Mouse (Mus musculus) midbrain, embryonic 10.5 days (tissue): ENCODE results near the gene Dlg2. TPM values are rescaled to one million over a fixed set of nuclear protein-coding genes. Genes with fewer than 3 reads are reported as not detected.

ENCODE experiments used
- DNase-seq: peaks from one replicate; pipeline ENCODE4 v3.0.0-alpha.2; 2017; ENCODE audit warnings: low spot score
- H3K27ac ChIP-seq: fragments of 300-500 bp; sonication (generic); replicated peaks from 2 replicates; pipeline ENCODE4 v1.5.1; 2016; ENCODE audit warnings: mild to moderate bottlenecking
- H3K27me3 ChIP-seq: fragments of 300-500 bp; sonication (generic); 2 replicates; pipeline ENCODE4 v1.6.1; 2016; ENCODE audit warnings: low read depth, mild to moderate bottlenecking; ENCODE audit not compliant: poor library complexity, severe bottlenecking
- H3K36me3 ChIP-seq: fragments of 300-500 bp; sonication (generic); 2 replicates; pipeline ENCODE4 v1.6.1; 2016; ENCODE audit warnings: mild to moderate bottlenecking, moderate library complexity
- H3K4me1 ChIP-seq: fragments of 300-500 bp; sonication (generic); 2 replicates; pipeline ENCODE4 v1.6.1; 2016
- H3K4me3 ChIP-seq: fragments of 300-500 bp; sonication (generic); 2 replicates; pipeline ENCODE4 v1.5.1; 2016; ENCODE audit warnings: mild to moderate bottlenecking, moderate library complexity
- H3K9me3 ChIP-seq: fragments of 300-500 bp; sonication (generic); replicated peaks from 2 replicates; pipeline ENCODE4 v1.6.1; 2016; ENCODE audit warnings: mild to moderate bottlenecking
- WGBS: fragments of 180-500 bp; shearing (Covaris S2); methylation state at CpG from one replicate; pipeline ENCODE4 v1.1.7; 2016; 5-methylcytosine and 5-hydroxymethylcytosine counted together
- polyA plus RNA-seq: library from polyadenylated mRNA; unstranded; fragments of >200 nt; fragmentation: Nextera tagmentation; extraction: Ambion mirVana; gene quantifications from 2 replicates; pipeline ENCODE4 v1.2.1, GENCODE M21; 2016

Gene Dlg2
- polyA plus RNA-seq, 1 experiment from 2014 or later: 1.1 TPM

DNA sequence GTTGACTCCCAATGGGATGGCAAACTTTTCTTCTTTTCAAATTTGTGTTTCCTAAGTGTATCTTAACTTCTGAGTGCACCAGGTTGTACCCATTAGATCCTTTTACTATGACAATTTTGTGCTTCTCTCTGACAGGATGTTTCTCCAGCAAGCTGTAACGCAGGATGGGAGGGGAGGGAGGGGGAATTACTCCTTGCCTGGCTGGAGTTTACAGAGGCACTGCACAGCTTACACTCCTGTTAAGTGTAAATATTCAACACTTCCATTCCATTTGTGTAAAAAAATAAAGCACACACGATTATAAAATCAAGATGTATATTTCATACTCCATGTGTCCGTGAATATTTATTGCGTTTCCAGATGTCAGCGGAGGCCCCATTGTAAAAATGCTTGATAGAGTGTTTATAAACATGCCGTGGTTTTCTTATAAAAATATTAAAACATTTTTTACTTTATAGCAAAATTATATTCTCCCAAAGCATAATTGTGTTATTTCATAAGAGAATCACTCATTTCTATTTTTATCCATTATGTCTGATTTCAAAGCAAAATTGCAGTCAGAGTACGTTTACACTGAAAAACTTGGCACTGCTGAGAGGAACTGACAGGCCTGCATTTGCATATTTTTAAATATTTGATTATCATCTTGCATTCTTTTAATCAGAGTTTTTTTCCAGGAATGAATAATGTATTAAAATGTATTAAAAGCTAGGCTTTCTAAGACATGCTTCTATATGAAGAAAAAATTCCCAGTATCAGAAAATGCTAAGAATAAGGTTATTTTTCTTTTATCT lies 1972.5 kb downstream of the Dlg2 start:
- Histone ChIP-seq H3K9me3 (no peaks in the 10 kb centered on the region), H3K36me3 (no peaks in the 10 kb centered on the region), H3K27me3 (no peaks in the 10 kb centered on the region), H3K27ac (no peak overlapping the region), H3K4me3 (no peak overlapping the region), H3K4me1 (no peaks in the 10 kb centered on the region)
- DNase-seq: no peak
- 85% methylated on average over 7 of the region's 7 CpGs for WGBS

DNA sequence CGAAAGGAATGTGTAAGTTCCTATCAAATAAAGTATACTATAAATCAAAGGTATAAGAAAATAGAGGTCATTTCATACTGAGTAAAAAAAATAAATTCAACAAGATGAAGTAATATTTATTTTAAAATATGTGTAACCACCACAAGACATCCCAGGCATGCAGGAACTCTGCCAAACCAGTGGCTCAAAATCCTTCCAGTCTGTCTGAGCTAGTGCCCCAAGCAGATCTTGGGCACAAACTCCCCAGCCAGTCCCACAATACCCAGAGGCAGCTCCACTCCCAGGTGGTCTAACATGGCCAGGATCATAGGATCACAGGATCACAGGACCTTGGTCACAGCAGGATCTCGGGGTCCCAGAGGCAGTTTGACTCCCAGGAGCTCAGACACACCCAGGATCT lies 1977.7 kb downstream of the Dlg2 start:
- no peak overlapping the region for H3K4me3 ChIP-seq
- H3K36me3 ChIP-seq: no peaks in the 10 kb centered on the region
- no peak for DNase-seq
- no peaks in the 10 kb centered on the region for H3K27me3 ChIP-seq
- no peaks in the 10 kb centered on the region for H3K4me1 ChIP-seq
- H3K27ac ChIP-seq: no peak overlapping the region
- WGBS: 82% methylated on average over 2 of the region's 2 CpGs
- no peaks in the 10 kb centered on the region for H3K9me3 ChIP-seq

DNA sequence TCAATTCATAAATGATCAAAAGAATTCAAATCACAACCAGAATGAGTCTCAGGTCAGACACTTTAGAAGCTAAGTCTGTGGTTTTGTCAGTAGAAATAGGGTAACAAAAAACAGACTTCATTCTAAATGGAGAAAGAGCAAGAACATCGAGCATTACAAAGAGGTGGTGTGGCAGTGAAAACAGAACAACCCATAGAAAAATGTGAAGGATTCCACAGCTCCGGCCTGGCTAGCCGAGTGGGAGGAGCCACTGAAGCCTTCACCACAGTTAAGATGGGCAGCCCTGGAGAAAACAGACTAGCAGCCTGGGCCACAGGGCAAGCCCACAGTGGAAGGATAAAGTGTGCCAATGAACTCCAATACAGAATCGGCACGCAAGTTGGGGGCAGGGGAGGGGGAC lies 1979.5 kb downstream of the Dlg2 start:
- Histone ChIP-seq H3K4me1 (no peaks in the 10 kb centered on the region), H3K36me3 (no peaks in the 10 kb centered on the region), H3K4me3 (no peak overlapping the region), H3K9me3 (no peaks in the 10 kb centered on the region), H3K27me3 (no peaks in the 10 kb centered on the region), H3K27ac (no peak overlapping the region)
- DNase-seq: no peak
- 66% methylated on average over 5 of the region's 5 CpGs for WGBS

DNA sequence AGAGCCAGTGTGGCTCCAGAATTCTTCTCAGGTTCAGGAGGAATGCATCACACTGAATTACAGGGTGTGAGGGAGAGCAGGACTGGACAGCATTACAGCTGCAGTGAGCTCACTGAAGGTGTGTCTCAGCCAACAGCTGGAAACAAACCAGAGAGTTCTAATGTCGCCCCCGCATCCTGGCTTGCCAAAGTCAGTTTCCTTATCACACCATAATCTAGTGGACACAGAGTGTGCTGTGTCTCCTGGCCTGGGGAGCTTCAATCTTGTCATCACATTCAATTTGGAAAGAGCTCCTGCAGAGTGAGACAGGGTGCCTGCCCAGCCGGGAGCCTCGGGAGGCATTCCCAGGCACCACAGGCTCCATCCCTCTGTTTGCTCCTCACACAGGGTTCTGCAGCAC lies 1981.3 kb downstream of the Dlg2 start:
- Histone ChIP-seq H3K27me3 (no peaks in the 10 kb centered on the region), H3K27ac (no peak overlapping the region), H3K36me3 (no peaks in the 10 kb centered on the region), H3K4me3 (no peak overlapping the region), H3K9me3 (no peaks in the 10 kb centered on the region), H3K4me1 (no peaks in the 10 kb centered on the region)
- DNase-seq: no peak
- 48% methylated on average over 4 of the region's 4 CpGs for WGBS

DNA sequence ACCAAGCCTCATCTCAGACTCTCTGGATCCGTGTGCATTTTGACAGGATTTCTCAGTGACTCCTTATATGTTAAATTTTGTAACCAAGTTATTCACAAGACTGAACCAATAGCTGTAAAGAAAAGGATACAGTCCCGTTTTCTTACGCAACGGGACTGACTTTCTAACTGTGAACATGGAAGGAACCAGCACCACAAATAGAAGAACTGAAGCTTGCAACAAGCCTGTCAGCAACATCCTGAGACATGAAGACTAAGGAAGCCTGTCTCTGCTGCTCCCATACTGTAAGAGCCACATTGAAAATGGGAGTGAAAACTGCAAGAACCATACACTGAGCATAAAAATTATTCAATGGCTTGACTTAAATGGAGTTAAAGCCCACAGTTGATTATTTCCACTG lies 1981.8 kb downstream of the Dlg2 start:
- H3K27ac ChIP-seq: no peak overlapping the region
- H3K4me1 ChIP-seq: no peaks in the 10 kb centered on the region
- H3K27me3 ChIP-seq: no peaks in the 10 kb centered on the region
- no peaks in the 10 kb centered on the region for H3K36me3 ChIP-seq
- 84% methylated on average over 4 of the region's 4 CpGs for WGBS
- no peak for DNase-seq
- H3K9me3 ChIP-seq: no peaks in the 10 kb centered on the region
- H3K4me3 ChIP-seq: no peak overlapping the region

DNA sequence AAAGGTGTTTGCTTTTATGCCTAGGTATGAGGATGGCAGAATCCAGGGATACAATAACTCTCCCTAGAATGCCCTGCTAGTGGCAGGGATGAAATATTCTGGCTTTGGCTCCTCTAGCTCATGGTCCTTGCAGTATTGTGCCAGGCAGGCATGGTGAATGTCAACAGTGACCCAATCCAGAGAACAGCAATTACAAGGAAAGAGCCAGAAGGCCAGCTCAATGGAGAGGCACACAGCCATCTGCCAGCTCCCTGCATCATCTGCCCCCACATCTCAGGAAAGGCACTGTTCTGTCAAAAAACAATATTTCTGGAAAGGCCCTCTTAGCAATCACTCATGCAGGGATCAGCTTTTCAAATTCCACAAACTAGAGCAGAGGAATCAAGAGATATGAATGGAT lies 1984.1 kb downstream of the Dlg2 start:
- Histone ChIP-seq H3K9me3 (no peaks in the 10 kb centered on the region), H3K27ac (no peak overlapping the region), H3K4me3 (no peak overlapping the region), H3K4me1 (no peaks in the 10 kb centered on the region), H3K27me3 (no peaks in the 10 kb centered on the region), H3K36me3 (no peaks in the 10 kb centered on the region)
- DNase-seq: no peak

DNA sequence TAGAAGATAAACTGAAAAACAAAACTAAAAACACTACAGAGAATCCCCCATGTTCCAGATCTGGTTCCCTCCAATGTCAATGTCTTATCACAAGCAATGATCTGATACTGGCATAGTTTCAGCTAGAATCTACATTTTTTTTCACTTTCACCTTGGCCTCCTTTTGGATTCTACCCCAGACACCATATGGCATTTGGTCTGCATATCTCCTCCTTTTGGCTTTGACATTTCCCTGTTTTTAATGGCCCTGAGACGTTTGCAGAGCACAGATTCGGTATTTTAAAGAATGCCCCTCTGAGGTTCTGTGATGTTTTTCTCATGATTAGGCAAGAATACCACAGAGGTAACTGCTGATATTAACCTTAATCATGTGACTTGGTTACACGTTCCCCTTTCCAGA lies 1984.8 kb downstream of the Dlg2 start:
- H3K27me3 ChIP-seq: no peaks in the 10 kb centered on the region
- DNase-seq: no peak
- H3K36me3 ChIP-seq: no peaks in the 10 kb centered on the region
- H3K4me1 ChIP-seq: no peaks in the 10 kb centered on the region
- WGBS: 79% methylated on average over 3 of the region's 3 CpGs
- H3K9me3 ChIP-seq: no peaks in the 10 kb centered on the region
- H3K27ac ChIP-seq: no peak overlapping the region
- H3K4me3 ChIP-seq: no peak overlapping the region

DNA sequence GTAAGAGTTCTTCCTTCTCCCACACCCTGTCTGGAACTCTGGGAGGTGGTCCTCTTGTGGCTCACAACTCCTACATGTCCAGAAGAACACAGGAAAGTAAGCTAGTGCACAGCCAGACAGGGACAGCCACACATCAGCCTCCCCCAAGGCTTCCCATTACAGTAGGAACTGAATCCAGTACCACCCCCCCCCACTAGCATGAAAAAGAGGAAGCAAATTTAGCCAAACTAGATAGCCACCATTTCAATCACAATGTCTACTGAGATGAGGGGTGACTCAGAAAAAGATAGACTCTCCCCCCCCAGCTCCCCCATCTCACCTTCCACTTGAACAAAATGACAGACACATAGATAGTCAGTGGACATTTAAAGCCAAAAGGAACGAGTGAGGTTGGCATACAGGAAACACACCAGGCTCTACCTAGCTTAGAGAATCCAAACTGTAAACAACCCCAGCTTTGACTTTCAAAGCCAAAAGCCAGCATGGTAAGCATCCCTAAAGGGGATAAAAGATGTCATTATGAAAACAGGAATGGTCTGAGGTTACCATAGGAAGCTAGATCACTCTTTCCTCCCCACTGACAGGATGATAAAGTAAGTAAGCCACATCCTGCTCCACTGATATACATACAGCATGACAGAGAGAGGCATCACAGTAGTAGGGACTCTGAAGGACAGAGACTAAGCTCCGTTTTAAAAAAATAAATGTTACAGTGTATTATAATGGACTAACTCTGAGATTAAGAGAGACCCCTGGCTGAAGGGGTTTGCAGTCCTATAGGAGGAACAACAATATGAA lies 1986.8 kb downstream of the Dlg2 start:
- Histone ChIP-seq H3K36me3 (no peaks in the 10 kb centered on the region), H3K4me3 (no peak overlapping the region), H3K9me3 (no peaks in the 10 kb centered on the region), H3K4me1 (no peaks in the 10 kb centered on the region), H3K27ac (no peak overlapping the region), H3K27me3 (no peaks in the 10 kb centered on the region)
- DNase-seq: no peak
- WGBS: 87% methylated on average over 2 of the region's 2 CpGs

DNA sequence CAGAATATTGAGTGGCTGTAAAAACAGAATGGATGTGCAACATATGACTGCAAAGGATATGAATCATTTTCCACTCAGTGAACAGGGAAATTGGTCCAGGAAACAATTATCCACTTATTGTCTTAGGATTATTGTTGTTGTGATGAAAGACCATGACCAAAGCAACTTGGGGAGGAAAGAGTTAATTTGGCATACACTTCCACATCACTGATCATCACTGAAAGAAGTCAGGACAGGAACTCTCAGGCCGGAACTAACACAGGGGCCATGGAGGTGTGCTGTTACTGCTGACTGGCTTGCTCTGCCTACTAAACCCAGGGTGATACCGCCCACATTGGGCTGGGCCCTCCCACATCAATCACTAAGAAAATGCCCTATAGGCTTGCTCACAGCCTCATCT lies 1987.8 kb downstream of the Dlg2 start:
- Histone ChIP-seq H3K27me3 (no peaks in the 10 kb centered on the region), H3K4me1 (no peaks in the 10 kb centered on the region), H3K27ac (no peak overlapping the region), H3K4me3 (no peak overlapping the region), H3K36me3 (no peaks in the 10 kb centered on the region), H3K9me3 (no peaks in the 10 kb centered on the region)
- no peak for DNase-seq
- 58% methylated on average over 2 of the region's 2 CpGs for WGBS

DNA sequence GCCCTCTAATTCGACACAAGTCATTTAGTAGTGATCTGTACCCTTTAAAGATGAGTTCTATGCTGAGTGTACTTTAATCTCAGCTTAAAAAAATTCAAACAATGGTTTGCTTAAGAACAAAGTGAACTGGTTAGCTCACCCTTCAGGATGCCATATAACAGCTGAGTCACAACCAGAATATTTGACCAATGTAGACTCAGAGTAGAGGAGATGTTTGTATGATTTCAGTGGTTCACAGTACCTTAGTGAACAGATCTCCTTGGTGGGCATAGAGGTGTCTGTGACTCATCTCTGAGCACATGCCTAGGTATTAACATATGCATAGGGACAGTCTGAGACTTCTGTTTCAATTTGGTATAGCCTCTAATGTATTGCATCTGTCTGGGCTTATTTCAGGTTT lies 2002.7 kb downstream of the Dlg2 start:
- WGBS: 77% methylated on average over 1 of the region's 1 CpGs
- DNase-seq: no peak
- Histone ChIP-seq H3K27me3 (no peaks in the 10 kb centered on the region), H3K36me3 (no peaks in the 10 kb centered on the region), H3K9me3 (no peaks in the 10 kb centered on the region), H3K4me3 (no peak overlapping the region), H3K27ac (no peak overlapping the region), H3K4me1 (no peaks in the 10 kb centered on the region)

DNA sequence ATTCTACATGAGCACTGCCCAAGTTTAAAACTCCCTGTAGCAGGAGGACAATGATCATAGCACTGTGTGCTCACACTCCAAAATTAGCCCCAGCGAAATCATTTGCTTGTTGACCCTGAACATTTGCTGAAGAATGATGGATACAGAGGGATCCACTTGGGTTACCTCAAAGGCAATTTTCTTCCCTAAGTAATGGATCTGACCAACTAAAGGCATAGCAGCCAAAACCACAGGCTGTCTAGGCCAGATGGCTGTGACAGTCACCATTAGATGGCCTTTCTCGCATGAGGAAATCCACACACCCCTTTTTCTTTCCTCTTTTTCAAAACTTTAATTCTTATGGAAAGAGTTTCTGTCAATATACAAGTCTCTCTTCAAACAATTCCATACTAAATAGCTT lies 2003.3 kb downstream of the Dlg2 start:
- DNase-seq: no peak
- Histone ChIP-seq H3K36me3 (no peaks in the 10 kb centered on the region), H3K27me3 (no peaks in the 10 kb centered on the region), H3K9me3 (no peaks in the 10 kb centered on the region), H3K27ac (no peak overlapping the region), H3K4me3 (no peak overlapping the region), H3K4me1 (no peaks in the 10 kb centered on the region)
- 92% methylated on average over 2 of the region's 2 CpGs for WGBS

DNA sequence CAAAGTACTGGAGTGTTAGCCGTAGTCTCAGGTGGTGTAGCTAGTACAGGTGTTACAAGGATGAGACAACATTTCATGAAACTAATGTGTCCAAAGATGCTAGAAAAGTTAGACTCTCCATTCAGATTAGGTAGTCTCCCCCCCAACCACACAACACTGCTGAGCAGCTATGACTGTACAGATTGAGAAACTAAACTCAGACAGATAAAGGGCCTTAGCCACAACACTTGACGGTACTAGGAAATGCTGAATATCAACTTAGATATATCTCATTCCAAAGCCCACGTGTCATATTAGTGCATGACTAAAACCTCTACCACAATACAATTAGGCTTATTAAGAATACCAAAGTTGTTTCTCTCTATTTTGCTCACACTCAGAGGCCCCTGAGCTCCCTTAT lies 2006.9 kb downstream of the Dlg2 start:
- no peak for DNase-seq
- H3K9me3 ChIP-seq: no peaks in the 10 kb centered on the region
- no peaks in the 10 kb centered on the region for H3K36me3 ChIP-seq
- H3K4me1 ChIP-seq: no peaks in the 10 kb centered on the region
- WGBS: 88% methylated on average over 3 of the region's 3 CpGs
- no peak overlapping the region for H3K4me3 ChIP-seq
- no peaks in the 10 kb centered on the region for H3K27me3 ChIP-seq
- H3K27ac ChIP-seq: no peak overlapping the region

DNA sequence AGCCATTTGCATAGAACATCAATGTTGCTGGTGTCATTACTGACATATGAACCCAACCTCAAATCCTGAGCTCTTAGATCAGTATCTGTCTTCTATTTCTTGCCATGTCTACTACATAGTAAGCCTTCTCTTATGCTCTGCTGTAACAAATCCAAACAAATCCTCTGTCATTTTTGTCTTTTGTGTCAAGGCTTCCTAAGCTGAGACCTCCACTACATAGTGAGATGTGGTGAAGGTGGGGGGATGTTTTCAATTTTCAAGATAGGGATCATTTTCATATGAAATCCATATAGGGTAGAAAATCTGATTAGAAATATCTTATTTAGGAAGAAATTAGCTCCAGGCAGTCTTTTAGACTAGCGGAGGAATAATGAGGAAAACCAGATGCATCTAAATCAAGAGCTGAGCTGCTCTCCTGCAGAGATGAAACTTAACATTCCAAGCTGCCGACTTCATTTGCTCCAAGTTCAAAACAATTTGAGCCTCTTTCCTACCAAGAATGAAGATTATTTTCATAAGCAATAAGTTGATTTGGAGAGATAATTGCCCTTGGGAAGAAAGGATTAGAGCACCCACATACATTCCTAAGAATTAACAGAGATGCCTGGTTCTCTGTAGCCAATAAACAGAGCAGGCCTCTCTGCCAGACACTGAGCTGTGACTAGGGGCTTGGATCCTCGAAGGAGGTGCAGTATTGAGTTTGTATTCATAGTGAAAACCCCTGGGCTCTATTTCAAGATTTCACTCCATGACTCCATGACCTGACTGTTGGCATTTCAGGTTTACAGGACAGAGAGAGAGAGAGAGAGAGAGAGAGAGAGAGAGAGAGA lies 2009.6 kb downstream of the Dlg2 start:
- H3K36me3 ChIP-seq: no peaks in the 10 kb centered on the region
- no peaks in the 10 kb centered on the region for H3K4me1 ChIP-seq
- no peak overlapping the region for H3K4me3 ChIP-seq
- no peaks in the 10 kb centered on the region for H3K9me3 ChIP-seq
- H3K27me3 ChIP-seq: no peaks in the 10 kb centered on the region
- DNase-seq: no peak
- H3K27ac ChIP-seq: no peak overlapping the region
- WGBS: 66% methylated on average over 3 of the region's 3 CpGs
